Mouse (Mus musculus) embryonic fibroblast, embryonic 13.5 days (primary cell): ENCODE results near the gene Rab37.

Experiments
- CTCF ChIP-seq: IDR thresholded peaks from 2 replicates; pipeline ENCODE4 v1.5.1; 2011; ENCODE audit warnings: mild to moderate bottlenecking, control low read depth, low read length, moderate library complexity, borderline replicate concordance; ENCODE audit not compliant: insufficient read depth
- POLR2A ChIP-seq: IDR thresholded peaks from 2 replicates; pipeline ENCODE4 v1.6.1; 2011; ENCODE audit warnings: low read depth, mild to moderate bottlenecking, control low read depth, low read length, moderate library complexity

GRCm38 (mm10) chr11:115107403-115107916 is 16.2 kb downstream of the Rab37 start:
- TF ChIP-seq POLR2A (no peak), CTCF (no peak)
